Mouse (Mus musculus) forelimb bud, embryonic 11.5 days (tissue): ENCODE data around the gene Stx18.

Experiments
- DNase-seq: peaks from one replicate; pipeline ENCODE4 v3.0.0-alpha.2; 2012; ENCODE audit warnings: low read depth, low spot score

The Stx18 gene

DNA sequence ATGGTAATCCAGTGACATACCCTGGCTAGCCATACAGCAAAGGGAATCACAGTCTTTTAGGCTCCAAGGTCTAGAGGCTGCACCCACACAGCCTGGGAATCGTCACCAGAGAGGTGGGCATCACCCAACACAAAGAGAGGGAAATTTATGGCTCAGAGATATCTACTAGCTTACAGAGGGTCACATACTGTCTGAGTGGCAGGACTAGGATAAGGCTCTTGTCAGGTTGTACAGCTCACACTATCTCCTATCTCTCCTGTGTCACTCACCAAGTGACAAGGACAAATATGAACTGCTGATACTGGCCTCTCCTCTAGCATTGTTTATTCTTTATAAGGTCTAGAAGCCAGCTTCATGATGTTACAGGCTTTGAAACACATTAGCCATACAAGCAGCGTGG lies 90.8 kb downstream of the Stx18 start:
- DNase-seq = no peak

DNA sequence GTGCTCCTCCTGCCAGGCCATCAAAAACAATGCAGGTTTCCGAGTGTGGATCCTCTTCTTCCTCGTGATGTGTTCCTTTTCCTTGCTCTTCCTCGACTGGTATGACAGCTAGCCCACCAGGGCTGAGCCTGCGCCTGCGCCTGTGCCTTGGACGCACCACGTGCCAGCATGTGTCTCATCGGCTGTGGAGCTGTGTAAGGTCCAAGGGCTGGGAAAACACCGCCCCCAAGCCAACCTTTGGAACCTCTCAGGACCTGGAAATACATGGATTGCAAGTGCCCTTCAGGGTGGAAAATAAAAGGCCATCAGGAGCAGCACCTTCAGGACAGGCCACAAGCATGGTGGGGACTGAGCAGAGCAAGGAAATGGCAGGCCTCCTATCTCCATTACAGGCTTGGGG lies 97.7 kb downstream of the Stx18 start:
- no peak for DNase-seq

DNA sequence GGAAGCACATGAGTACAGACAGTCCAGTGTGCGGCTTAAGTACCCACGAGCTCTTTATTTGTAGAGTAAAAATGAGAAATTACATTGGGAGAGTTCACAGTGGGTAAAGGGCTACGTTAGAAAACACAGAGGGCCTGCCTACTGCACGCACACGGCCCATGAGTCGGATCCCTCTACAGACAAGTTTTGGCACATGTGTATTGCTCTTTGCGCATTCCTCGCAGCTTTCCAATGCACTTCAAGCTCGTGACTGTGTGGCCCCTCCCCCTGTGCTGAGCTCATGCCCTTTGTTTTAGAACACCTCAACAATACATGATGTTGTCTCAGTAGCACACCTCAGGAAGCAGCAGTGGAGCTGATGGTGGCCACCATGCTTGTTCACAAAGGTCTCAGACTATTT lies 98.6 kb downstream of the Stx18 start:
- DNase-seq = no peak

DNA sequence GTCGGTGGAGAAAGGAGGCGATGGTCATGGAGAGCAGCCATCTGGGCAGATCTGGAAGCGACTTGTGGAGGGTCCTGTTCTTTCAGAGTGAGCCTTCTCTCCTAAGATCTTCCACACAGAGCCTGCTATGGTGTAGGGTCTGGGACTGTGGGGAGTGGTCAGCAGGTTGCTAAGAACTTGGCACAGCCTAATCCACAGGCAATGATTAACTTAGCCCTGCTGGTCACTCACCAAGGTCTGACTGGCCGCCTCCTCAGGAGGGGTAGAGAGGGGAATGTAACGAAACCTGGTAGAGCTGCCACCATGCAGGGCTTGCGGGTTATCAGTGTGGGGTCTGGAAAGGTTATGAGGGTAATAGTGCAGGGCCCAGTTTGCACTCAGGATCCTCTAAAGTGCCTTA lies 102.4 kb downstream of the Stx18 start:
- DNase-seq = no peak

DNA sequence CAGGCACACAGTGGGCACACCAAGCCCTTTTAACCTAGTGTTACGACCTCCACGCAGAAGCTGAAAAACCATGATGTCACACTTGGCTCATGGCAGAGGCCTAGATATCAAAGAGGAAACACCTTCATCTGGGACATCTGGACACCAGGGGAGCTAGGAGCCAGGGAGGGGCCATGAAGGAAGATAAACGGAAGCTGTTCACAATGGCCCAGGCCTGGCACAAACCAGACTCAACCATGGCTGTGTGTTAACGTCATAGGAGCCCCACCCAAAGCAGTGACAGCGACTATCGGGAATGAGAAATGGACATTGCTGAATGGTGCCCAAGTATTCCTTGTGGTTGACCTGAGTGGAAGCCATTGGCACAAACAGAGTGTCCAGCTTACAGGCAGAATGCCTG lies 108.0 kb downstream of the Stx18 start:
- DNase-seq = no peak

DNA sequence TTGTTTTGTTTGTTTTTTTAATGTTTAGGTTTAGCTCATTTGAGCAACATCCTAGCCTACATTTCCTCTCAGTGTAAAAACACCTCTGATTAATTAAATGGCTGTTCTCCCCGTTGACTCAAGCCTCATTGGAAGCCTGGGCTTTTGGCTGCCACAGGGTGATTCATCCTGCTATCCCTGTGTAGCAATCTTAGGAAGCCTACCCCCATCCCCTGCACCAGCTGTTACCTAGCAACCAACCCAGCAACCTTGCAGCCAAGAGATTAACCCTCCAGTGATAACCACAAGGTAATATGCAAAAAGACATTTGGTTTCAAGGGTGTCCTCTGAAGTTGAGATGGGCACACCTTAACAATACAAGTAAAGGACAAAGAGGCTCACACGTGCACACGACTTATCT lies 112.7 kb downstream of the Stx18 start:
- DNase-seq = no peak

DNA sequence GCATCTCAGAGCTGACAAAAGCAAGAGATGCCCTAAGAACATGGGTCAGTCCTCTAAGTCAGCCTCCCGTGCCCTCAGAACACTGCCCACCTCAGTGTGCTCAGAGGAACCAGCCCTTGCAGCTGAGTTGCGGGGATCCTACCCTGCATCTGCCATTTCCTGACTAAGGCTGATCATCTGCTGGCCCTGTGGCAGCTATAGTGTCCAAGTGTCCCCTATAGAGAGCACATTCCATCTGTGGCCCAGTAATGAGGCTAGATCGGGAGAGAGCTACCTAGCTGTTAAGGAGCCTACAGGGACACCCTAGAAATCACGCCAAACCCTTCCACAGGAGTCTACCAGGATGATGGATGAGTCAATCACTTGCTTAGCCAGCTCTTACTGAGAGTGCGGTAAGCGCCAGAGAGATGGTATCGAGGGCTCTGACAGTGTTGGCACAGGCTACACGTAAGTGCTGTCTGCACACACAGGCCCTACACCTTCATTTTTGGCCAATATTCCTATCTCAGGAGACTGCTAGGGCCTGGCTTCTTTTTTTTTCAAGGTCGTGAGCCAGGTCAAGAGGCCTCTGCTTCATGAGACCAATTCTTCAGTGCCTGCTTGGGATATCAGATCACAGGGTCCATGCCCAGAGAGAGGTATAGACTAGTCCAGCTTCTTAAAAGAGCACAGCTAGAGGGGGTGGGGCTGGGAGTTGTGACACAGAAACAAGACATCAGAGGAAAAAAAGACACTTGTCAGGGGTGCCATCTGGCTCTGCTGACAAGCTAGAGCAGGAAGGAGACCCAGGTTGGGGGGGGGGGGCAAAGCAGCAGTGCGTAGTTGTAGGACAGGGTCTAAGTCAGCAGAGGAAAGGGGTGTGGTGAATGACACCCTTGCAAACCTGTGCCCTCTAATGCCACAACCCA lies 113.9 kb downstream of the Stx18 start:
- no peak for DNase-seq

DNA sequence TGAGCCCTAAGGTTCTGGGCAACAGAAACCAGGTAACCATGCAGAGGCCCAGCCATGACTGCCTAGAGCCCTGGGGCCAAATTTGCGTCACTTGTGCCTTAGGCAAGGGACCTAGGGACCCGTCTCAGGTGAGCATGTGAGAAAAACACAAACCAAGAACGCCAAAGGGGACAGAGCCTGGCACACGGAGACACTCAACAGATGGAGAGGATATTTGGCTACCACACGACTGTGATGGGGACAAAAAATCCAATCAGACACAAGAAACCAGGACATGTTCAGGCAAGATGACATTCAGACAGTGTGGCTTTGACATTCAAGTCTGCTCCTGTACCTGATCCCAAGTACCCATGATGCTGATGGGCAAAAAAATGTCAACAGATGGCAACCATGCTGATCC lies 115.1 kb downstream of the Stx18 start:
- DNase-seq = no peak

DNA sequence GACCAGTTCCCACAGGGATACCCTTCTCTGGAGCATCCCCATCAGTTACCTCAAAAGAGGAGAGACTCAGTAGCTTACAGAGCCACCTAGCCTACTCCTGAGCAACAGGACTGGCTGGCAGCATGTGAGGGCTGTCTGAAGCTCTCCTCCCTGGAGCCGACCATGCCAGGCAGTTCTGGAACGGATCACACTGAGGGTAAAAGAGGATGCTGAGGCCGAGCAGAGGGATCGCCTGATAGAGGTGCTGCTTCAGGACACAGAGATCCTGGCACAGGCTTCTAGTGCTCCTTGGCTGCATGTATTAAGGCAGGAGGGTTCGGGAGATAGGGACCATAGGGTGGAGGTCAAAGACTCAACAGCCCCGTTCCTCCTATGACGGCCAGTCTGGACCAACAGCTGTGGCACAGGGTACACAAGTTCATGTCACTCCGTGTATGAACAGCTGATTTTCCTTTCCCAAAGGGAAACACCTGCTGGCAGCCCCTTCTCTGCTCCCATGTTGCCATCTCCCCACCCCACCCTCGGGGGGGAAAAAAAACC lies 119.0 kb downstream of the Stx18 start:
- DNase-seq = no peak

DNA sequence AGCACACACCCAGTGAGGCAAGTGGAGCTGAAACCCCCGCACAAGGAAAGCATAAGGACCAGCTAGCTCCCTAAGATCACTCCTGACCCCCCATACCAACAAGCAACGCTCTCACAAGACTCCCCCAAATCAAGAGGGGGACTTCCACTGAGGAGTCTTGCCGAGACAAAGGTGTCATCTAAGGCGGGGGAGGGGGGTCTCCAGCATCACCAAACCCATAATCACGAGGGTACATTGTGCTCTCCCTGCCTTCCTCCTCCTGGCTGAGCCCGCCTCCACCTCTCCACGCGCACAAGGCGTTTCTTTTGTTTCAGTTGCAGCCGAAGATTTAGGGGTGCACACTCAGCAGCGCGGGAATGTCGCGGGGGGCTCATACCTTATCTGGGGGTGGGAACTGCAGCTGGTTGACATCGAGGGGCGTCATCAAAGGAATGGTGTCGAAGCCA lies 120.0 kb downstream of the Stx18 start:
- no peak for DNase-seq

DNA sequence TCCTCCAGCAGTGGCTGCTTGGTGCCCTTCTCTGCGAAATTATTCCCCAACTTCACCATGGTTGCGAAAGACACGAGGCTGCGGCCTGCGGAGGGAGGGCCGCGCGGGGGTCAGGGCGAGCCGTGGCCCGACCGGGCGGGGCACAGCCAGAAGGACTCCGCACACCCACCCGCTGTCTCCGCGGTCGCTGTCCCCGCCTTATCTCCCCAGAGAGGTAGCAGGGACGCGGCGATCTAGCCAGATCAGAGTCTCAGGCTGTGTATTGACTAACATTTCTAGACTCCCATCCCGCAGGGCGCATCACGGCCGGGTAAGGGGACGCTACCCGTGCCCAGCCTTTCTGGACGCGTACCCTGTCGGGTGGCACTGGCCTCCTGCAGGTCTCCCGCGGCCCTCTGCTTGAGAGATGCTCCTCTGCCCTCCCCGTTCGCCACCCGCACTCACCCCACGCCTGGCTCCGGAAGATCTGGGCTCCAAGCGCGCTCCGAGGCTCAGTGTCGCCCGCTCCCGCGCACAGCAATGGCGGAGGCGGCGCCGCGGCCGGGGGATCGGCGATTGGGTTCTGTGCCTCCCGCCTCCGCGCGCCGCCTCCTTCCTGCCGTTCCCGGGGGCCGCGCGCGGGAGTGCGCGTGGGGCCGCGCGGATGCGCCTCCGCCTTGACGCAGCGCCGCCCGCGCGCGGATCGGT lies 120.5 kb downstream of the Stx18 start:
- peak; percentile 47 for DNase-seq

DNA sequence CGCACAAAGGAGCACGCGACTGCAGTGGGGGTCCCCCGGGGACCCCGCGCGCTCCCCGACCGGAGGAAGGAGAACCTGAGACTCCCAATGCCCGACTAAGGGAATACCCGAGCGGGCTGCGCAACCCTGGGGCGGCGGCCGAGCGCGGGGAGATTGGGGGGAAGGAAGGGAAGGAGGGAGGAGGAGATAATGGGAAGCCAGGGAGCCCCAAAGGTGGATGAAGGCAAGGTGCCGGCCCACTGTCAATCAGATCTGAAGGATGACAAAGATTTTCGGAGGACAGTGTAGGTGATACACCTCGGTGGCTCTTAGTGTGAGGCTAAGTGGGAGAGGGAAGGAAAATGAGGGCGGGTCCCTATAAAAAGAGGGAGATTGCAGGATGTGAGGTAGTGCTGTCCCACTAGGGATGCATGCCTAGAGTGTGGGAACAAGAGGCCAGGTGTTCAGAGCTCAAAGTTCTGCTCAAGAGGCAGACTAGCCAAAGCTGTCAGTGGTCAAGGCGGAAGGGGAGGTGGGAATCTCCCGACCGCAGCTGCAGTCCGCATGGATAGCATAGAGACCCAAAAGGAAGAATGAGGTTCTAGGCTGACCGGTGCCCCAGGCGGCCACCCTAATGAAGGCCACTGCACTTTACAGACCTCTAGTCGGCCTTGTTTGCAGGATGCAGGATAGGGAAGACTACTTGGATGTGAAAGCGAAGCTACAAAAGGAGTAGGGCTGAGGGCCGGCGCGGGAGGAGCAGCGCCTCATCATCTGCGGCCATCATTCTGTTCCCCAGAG lies 121.3 kb downstream of the Stx18 start, which contains the start of gene Nsg1:
Nsg1 (minus strand) TSS at position 274 of the 780 bp plus-strand sequence.
- DNase-seq = no peak

DNA sequence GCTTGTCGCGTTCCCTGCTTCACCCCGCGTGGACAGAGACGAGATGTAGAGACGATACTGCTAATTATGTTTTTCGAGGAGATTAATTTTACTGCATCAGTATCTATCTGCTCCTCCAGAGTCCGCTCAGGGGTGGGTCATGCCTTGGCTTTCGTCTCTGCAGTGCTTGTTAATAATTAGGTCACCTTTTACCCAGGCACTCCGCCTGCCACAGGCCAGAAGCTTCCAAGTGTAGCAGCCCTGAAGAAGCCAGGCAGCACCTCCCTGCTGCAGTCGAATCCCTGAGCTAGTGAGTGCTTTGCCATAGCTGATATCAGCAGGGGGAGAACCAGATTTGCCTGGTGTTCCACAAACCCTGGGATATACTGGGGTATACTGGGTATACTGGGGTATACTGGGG lies 130.0 kb downstream of the Stx18 start:
- no peak for DNase-seq

DNA sequence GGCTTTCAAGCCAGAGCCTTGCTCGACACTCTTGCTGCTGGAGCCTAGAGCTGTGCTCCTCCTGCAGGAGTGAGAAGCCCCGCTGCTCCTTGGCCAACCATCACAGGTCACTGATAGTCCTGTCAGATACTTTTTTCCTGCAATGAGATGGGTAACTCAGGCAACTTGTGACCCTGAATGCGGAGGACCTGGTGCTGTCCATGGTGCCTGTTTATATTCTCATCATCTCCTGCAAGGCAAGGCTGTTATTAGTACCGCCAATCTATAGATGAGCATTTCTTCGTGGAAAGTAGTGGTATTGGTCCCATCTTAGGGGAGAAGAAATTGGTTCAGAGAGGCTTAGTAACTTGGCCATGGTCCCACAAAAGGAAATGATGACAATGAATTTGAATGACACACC lies 135.2 kb downstream of the Stx18 start:
- no peak for DNase-seq

DNA sequence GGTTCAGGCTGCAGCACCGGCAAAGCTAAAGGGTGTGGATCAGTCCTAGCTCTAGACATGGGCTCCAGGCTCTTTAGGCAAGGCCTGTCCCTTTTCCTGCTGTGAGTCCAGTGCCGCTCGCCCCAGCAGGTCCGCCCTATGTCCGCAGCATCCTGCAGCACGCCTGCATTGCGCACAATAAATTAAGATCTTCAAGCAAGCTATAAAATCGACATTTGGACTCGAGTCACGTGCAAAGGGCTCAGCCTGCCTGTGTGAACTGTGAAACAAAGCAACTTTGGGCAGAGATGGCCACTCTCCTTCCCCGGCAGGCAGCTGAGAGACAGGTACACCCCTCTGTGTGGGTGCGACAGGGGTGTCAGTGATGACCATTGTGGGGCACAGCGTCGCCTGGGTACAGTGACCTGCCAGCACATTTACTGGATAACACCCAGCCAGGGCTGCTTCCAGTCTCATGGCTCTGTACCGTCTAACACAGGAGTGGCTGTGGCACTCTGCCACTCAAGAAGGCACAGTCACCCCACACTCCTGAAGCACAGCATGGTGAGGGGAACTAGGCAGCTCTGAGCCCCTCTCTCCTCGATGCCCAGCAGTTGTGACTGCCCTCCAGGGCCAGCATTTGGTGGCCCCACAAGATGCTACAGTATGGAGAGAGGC lies 135.8 kb downstream of the Stx18 start:
- DNase-seq = no peak

DNA sequence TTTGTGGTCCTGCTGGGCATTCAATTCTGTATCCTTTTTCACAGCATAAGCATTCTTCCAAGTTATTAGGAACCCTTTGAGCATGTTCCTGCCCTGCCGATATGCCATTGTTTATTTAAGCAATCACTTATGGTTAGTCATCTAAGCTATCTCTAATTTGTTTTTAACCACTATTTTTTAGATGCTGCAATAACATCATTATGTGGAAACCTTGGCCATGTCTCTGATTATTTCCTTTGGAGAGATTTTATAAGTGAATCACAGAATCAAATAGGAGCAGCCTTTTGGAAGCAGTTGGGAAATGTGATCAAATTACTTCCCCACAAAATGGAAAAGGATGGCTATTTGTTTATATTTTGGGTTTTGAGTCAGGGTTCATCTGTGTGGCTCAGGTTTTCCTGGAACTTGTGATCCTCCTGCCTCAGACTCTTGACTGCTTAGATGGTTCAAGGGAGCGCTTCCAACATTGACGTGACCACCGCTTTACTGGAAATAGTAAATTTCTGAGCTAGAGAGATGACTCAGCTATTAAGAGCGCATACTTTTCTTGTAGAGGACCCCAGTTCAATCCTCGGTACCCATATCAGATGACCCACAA lies 146.2 kb downstream of the Stx18 start:
- DNase-seq = no peak

DNA sequence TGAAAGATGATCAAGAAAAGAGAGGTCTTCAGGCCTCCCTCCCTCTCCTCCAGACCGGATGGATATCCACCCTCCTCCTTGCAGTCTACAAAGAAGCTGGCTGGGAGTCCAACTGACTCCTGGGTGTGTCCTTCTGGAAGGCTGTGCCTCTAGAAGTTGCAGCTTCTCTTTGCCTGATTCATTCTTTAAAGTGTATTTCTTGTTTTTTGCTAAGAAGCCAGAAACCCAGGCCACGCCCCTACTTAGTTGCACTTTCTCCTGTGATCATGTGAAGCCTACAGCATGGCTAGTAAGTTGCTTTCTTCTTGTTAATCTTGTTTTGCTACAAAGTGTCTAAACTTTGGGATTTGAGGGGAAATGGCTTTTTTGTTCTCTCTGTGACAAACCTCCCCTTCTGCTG lies 148.5 kb downstream of the Stx18 start:
- no peak for DNase-seq
